26 mouse cellular contexts compared by ENCODE assay signal in the genomic region with DNA sequence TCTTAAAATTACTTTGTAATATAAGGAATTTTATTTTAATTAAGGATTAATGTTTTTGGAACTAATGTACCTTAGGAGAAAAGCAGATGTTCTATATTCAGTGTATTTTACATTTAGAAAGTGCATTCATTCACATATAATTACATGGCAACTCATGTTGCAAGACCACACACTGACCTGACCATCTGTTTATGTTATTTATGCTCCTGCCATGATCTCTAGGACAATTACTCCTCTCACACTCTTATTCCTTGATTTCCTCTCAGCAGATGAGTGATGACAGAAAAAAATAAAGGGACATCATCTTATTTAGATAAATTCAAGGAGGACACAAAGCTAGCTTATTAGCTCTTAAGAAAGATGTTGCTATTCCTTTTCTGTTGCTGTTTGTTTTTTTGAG. TPM values are rescaled to one million over a fixed set of nuclear protein-coding genes. Genes with fewer than 3 reads are reported as not detected.
A peak's percentile ranks its signal among the peaks of the same experiment; 100 is the strongest.
DNase-seq lines count a peak whose midpoint lies in the region; ATAC-seq and TF ChIP-seq lines count a peak whose summit lies in the region.
"Had no signal": no experiment of that assay in that cellular context is flagged by ENCODE, and none has a peak within 500 bp of the region (broad histone marks: within the 10 kb centered on the region; RNA-seq: fewer than 3 reads in every experiment).

No protein-coding gene starts in this region.

- no peaks in the 10 kb centered on the region for H3K9me3 ChIP-seq in hindbrain, postnatal 0 days (ENCODE audit: low read length)
- no peaks in the 10 kb centered on the region for H3K9me3 ChIP-seq in hindbrain, embryonic 11.5 days (ENCODE audit: control insufficient read depth, low read length)
- H3K9me3 ChIP-seq: embryonic facial prominence, embryonic 13.5 days; embryonic facial prominence, embryonic 15.5 days; forebrain, embryonic 10.5 days; forebrain, embryonic 12.5 days; G1E had no signal

- DNase-seq in cerebellum, postnatal 10 days: peak; percentile 34 to 53
- DNase-seq in cerebellum, postnatal 4 days (ENCODE audit: low spot score in 2 of 2): no peak
- DNase-seq in hindbrain, postnatal 0 days (ENCODE audit: low spot score): peak; percentile 27
- no peak for DNase-seq in hindbrain, embryonic 11.5 days (ENCODE audit: low spot score)
- DNase-seq in brain, adult 2 months (ENCODE audit: low read depth, low spot score): peak; percentile 28
- DNase-seq: adrenal gland, adult 8-10 months; adrenal gland, postnatal 14 days; adrenal gland, postnatal 36 days; B cell, adult 2 months; cerebellum, adult 11 months; cerebellum, adult 18-20 months; cerebellum, adult 8-10 months; cerebellum, adult 9-11 months; embryo, embryonic 11 days had no signal

- no peak for TF ChIP-seq CTCF in hindbrain, postnatal 0 days (IDR thresholded peaks at IDR 0.05; ENCODE audit: low read depth)

- H3K27me3 ChIP-seq in hindbrain, postnatal 0 days (ENCODE audit: insufficient read depth, low read length): no peaks in the 10 kb centered on the region
- H3K27me3 ChIP-seq in hindbrain, embryonic 11.5 days (ENCODE audit: control insufficient read depth, insufficient read depth, low read length): no peaks in the 10 kb centered on the region
- H3K27me3 ChIP-seq: CH12.LX; embryonic facial prominence, embryonic 13.5 days; embryonic facial prominence, embryonic 15.5 days; forebrain, embryonic 12.5 days; Patski had no signal

- H3K9ac ChIP-seq in hindbrain, postnatal 0 days (replicated peaks; ENCODE audit: low read length): no peak overlapping the region
- H3K9ac ChIP-seq in hindbrain, embryonic 11.5 days (ENCODE audit: low read depth, low read length): no peak overlapping the region
- H3K9ac ChIP-seq: embryonic facial prominence, embryonic 13.5 days; embryonic facial prominence, embryonic 15.5 days; forebrain, embryonic 12.5 days had no signal

- ATAC-seq in hindbrain, postnatal 0 days: no peak
- no peak for ATAC-seq in hindbrain, embryonic 11.5 days (ENCODE audit: low FRiP score)
- ATAC-seq: activated CD4-positive, CD25-positive, alpha-beta regulatory T cell, adult 4 months; CD4-positive, CD25-positive, alpha-beta regulatory T cell, adult 4 months; forebrain, embryonic 14.5 days; forebrain, embryonic 16.5 days; Patski had no signal

- no peak overlapping the region for H3K4me2 ChIP-seq in hindbrain, postnatal 0 days (ENCODE audit: low read depth, low read length)
- H3K4me2 ChIP-seq in hindbrain, embryonic 11.5 days (replicated peaks; ENCODE audit: low read depth, low read length): no peak overlapping the region
- H3K4me2 ChIP-seq: embryonic facial prominence, embryonic 13.5 days; embryonic facial prominence, embryonic 15.5 days; forebrain, embryonic 12.5 days had no signal

- no peak overlapping the region for H3K27ac ChIP-seq in hindbrain, postnatal 0 days
- H3K27ac ChIP-seq in hindbrain, embryonic 11.5 days (ENCODE audit: low read depth, low read length): no peak overlapping the region
- H3K27ac ChIP-seq: embryonic facial prominence, embryonic 13.5 days; embryonic facial prominence, embryonic 15.5 days; forebrain, embryonic 10.5 days; forebrain, embryonic 12.5 days had no signal

- H3K36me3 ChIP-seq in hindbrain, postnatal 0 days (ENCODE audit: insufficient read depth, low read length): no peaks in the 10 kb centered on the region
- H3K36me3 ChIP-seq in hindbrain, embryonic 11.5 days (ENCODE audit: control insufficient read depth, insufficient read depth, low read length): no peaks in the 10 kb centered on the region
- H3K36me3 ChIP-seq: embryonic facial prominence, embryonic 13.5 days; embryonic facial prominence, embryonic 15.5 days; forebrain, embryonic 10.5 days; forebrain, embryonic 12.5 days; G1E had no signal

- no peak overlapping the region for H3K4me3 ChIP-seq in hindbrain, postnatal 0 days (ENCODE audit: low read length)
- no peak overlapping the region for H3K4me3 ChIP-seq in hindbrain, embryonic 11.5 days (ENCODE audit: low read depth, low read length)
- H3K4me3 ChIP-seq: embryonic facial prominence, embryonic 13.5 days; embryonic facial prominence, embryonic 15.5 days; erythroblast, embryonic 14.5 days; forebrain, embryonic 10.5 days; forebrain, embryonic 12.5 days had no signal

- no peaks in the 10 kb centered on the region for H3K4me1 ChIP-seq in hindbrain, postnatal 0 days (ENCODE audit: insufficient read depth, low read length)
- H3K4me1 ChIP-seq in hindbrain, embryonic 11.5 days (replicated peaks; ENCODE audit: control insufficient read depth, insufficient read depth, low read length): no peaks in the 10 kb centered on the region
- H3K4me1 ChIP-seq: embryonic facial prominence, embryonic 13.5 days; embryonic facial prominence, embryonic 15.5 days; forebrain, embryonic 12.5 days had no signal

RNA-seq across cellular contexts. Expression of gene Bicd1, which starts 9.3 kb away (rescaled TPM):
- total RNA-seq in hindbrain, postnatal 0 days (2014; rRNA removed): 33.0 and 38.3 TPM in 2 replicates
- polyA plus RNA-seq in hindbrain, postnatal 0 days (2015; fragmentation: Nextera tagmentation; extraction: Ambion mirVana): 37.1 and 39.2 TPM in 2 replicates
- polyA plus RNA-seq in hindbrain, embryonic 11.5 days (2014; fragmentation: Nextera tagmentation; extraction: Ambion mirVana): 17.7 and 22.6 TPM in 2 replicates
- total RNA-seq: CH12.LX had no signal
- polyA plus RNA-seq: erythroblast, embryonic 14.5 days had no signal

Comparison
In these comparisons a context has a peak if more than half of its experiments do, and no peak if none do; other contexts are left out.
1. DNase-seq: peak in cerebellum, postnatal 10 days (2 of 2), hindbrain, postnatal 0 days (single experiment) and brain, adult 2 months (single experiment); none in cerebellum, postnatal 4 days (0 of 2) and hindbrain, embryonic 11.5 days (single experiment).